Mouse (Mus musculus): ENCODE measurements around the gene Tank.

DNA sequence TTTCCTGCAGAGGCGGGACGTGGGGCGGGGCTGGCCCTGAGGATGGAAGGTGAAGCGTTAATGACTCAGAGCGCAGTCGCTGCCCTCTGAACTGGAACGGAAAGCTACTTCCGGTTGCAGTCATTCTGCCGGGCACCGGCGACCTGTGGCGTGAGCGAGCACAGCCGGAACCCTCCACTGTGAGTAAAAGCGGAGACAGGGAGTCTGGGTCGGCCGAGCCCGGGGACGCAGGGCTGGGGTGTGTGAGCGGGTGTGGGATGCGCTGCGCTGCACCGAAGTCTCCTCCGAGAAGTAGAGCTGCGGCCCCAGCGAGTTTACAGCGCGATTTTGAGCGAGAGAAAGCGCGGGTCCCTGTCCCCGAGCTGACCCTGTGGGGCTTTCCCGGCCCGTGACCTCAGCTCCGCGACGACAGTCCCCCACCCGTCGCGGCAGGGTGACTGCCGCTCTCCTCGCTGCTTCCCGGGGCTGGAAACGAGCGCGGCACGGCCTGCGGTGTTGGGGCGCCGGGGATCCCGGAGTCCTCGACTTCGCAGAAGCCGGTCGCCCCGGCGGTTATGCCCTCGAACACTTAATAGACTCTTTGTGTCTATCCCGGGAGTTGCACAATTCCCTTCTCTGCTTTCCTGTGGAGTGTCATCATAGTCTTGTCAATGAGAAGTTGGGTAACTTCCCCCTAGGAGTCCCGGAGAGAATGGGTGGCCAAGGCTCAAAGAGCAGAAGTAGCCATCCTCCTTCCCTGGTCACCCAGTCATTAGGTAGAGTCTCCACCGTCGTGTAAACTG, 14.8 kb downstream of the Tank start:
- 0 out of 2 replicates have a peak, but pooled peaks have one; percentile 7 for TF ChIP-seq CTCF (IDR thresholded peaks at IDR 0.05; ENCODE audit: control insufficient read depth, insufficient read depth, insufficient replicate concordance, low read depth, low read length)
- TF ChIP-seq POLR2A (IDR thresholded peaks at IDR 0.05; ENCODE audit: control insufficient read depth, low read depth, low read length) = peak; percentile 94

All from testis, adult 2 months (tissue).